Mouse (Mus musculus): ENCODE measurements at regions not wholly inside any gene's neighbourhood (a gene's known extent, or its start where the extent isn't known, plus 50 kb on each side); places are given as distances from the start of the nearest gene placed in this dataset.

DNA sequence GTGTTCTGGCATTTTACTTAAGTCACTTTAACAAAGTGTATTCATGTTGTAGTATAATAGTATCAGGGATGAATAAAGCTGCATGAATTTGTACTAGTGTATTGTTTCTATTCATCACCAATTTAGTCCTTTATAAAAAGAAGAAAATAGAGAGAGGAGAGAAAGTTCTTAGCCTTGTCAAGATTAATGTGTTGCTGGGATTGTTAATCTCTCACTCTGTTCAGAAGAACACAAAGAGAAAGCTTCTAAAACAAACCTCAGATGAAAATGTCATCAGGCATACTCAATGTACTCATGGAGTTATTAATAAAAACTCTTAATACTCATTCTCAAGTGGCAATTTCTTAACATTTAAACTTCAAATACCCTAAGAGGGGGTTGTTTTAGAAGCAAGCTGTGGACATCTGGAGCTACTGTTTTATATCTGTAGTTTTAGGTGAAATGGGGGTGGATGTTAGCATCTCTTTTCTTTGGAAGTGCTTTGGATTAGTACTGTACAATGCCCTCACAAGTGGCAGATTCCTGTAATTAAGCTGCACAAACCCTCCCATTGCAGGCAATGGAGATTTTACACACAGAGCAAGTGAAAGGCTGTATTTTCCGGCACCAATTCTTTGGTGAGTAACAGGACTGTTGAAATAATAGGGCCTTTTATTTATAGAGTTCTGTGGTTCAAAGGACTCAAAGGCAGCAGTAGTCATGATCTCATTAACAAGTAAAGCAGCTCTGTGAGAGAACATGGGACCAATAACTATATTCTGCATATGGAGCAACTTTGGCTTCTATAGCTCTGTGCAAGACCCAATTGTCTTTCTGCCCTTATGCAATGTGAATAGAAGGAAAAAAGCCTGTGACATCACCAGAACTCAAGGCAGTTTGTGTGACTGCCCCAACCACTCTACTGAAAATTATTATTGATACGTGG lies 273.4 kb upstream of the Epha5 start:
- ATAC-seq (replicated peaks), result peak; percentile 96
- Histone ChIP-seq H3K36me3 (no peaks in the 10 kb centered on the region), H3K27me3 (no peaks in the 10 kb centered on the region), H3K4me3 (no peak overlapping the region), H3K9ac (replicated peaks) (no peak overlapping the region), H3K9me3 (no peaks in the 10 kb centered on the region), H3K4me2 (replicated peaks) (no peak overlapping the region), H3K4me1 (no peaks in the 10 kb centered on the region), H3K27ac (replicated peaks) (no peak overlapping the region)
- 13% methylated on average over 2 of the region's 2 CpGs for WGBS

DNA sequence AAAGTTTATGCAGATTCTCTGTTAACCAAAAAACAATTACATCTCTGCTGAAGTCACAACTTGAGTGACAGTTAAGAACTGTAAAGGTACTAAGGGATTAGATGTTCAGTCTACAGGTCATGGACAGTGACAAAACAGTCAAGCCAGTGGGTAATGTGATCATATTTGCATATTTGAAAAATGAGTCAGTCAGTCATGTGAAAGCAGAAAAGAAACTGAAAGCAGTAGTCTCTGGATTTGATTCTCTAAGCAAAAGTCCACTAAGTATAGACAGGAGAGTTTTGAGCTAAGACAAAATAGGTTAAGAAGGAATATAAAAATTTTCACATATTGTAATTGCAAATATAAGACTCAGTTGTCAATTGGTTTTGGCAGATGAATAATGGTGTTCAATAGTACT lies 270.4 kb upstream of the Epha5 start:
- Histone ChIP-seq H3K4me2 (replicated peaks) (no peak overlapping the region), H3K36me3 (no peaks in the 10 kb centered on the region), H3K27me3 (no peaks in the 10 kb centered on the region), H3K9me3 (no peaks in the 10 kb centered on the region), H3K9ac (replicated peaks) (no peak overlapping the region), H3K4me3 (no peak overlapping the region), H3K27ac (replicated peaks) (no peak overlapping the region), H3K4me1 (no peaks in the 10 kb centered on the region)
- no peak for ATAC-seq (replicated peaks)

DNA sequence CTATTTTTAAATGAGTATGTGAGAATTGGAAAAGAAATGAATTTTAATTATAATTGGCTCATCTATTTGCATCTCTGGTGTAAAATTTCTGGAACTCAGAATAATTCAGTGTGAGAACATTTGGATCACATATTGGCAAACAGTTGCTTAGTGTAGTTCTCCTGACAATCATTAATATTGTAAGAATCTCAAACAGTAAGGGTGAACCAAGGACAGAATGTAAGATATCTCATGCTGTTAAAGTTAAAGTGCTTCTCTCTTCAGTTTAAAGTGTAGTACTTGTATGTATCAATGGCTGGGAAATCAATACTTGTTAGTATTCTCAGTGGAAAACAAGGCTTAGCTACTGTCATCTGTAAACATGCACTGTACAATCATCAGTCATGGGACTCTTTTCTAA lies 238.0 kb upstream of the Epha5 start:
- ATAC-seq (replicated peaks), result peak; percentile 64; the same call in 1 of the 2 replicates
- H3K9me3 ChIP-seq, result no peaks in the 10 kb centered on the region
- no peaks in the 10 kb centered on the region for H3K36me3 ChIP-seq
- no peak overlapping the region for H3K4me2 ChIP-seq (replicated peaks)
- H3K4me1 ChIP-seq, result peaks cover 7% of the 10 kb centered on the region
- no peak overlapping the region for H3K9ac ChIP-seq (replicated peaks)
- H3K27me3 ChIP-seq, result no peaks in the 10 kb centered on the region
- H3K4me3 ChIP-seq, result no peak overlapping the region
- H3K27ac ChIP-seq (replicated peaks), result no peak overlapping the region

DNA sequence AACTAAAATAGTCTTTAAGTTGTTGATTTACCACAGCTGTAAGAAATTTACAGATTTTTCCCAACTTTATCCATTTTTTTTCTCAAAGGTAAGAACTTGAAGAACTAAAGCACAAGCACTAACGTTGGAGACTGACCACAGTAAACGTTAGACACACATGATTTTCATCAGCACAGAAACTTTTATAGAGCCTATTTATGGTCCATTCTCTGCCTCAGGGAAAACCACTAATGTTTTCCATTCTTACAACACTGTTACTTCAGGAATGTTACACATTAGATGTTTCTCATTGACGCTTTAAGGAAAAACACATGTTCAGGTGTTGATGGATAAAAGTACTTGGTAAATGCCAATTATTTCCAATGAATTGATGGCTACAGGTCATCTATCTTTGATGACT lies 218.3 kb upstream of the Epha5 start:
- WGBS, result 88% methylated on average over 3 of the region's 3 CpGs
- Histone ChIP-seq H3K9me3 (no peaks in the 10 kb centered on the region), H3K27me3 (no peaks in the 10 kb centered on the region), H3K36me3 (no peaks in the 10 kb centered on the region), H3K9ac (replicated peaks) (no peak overlapping the region), H3K4me2 (replicated peaks) (no peak overlapping the region), H3K4me1 (peaks cover 4% of the 10 kb centered on the region; the same call in 1 of the 2 replicates), H3K4me3 (no peak overlapping the region), H3K27ac (replicated peaks) (no peak overlapping the region)
- ATAC-seq (replicated peaks), result no peak

DNA sequence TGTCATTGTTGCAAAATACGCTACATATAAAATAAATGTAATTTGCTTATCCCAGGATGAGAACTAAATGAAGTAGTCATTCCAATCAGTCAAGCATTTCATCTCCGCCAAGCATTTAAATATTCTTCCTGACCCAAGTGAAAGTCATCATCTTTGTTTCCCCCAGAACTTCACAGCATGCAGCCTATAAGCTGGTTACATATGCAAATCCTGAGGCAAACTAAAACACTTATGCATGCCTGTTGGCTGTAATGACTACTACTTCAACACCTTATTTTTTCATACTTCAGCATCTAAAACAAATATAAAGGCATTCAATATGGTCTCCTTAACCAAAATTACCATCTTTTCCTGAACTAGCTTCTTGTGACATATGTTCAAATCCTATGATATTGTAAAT lies 215.7 kb upstream of the Epha5 start:
- 58% methylated on average over 2 of the region's 2 CpGs for WGBS
- no peak overlapping the region for H3K4me2 ChIP-seq (replicated peaks)
- peaks cover 4% of the 10 kb centered on the region; the same call in 1 of the 2 replicates for H3K4me1 ChIP-seq
- no peak overlapping the region for H3K27ac ChIP-seq (replicated peaks)
- H3K9ac ChIP-seq (replicated peaks), result no peak overlapping the region
- no peaks in the 10 kb centered on the region for H3K9me3 ChIP-seq
- no peak overlapping the region for H3K4me3 ChIP-seq
- no peak for ATAC-seq (replicated peaks)
- no peaks in the 10 kb centered on the region for H3K27me3 ChIP-seq
- no peaks in the 10 kb centered on the region for H3K36me3 ChIP-seq

DNA sequence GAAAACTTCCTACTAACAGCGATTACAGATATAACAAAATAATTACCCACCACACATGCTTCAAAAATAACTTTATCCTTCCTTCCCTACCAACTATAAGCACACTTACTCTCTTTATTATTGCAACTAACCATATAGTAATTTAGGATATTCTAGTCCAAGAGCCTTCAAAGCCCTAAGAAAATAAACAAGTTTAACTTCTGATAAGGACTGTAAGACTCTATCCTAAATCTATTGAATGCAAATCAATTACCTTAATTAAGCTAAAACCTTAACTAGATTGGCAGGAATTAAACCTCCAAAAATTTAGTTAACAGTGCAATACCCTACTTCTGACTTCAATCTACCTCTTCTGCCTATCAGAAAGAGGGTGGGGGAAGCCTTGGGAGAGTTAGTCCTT lies 201.0 kb upstream of the Epha5 start:
- no peak for ATAC-seq (replicated peaks)
- no peaks in the 10 kb centered on the region for H3K36me3 ChIP-seq
- no peak overlapping the region for H3K4me3 ChIP-seq
- WGBS, result 98% methylated on average over 1 of the region's 1 CpGs
- no peak overlapping the region for H3K4me2 ChIP-seq (replicated peaks)
- H3K27ac ChIP-seq (replicated peaks), result no peak overlapping the region
- no peaks in the 10 kb centered on the region for H3K9me3 ChIP-seq
- no peaks in the 10 kb centered on the region for H3K4me1 ChIP-seq
- no peaks in the 10 kb centered on the region for H3K27me3 ChIP-seq
- no peak overlapping the region for H3K9ac ChIP-seq (replicated peaks)

DNA sequence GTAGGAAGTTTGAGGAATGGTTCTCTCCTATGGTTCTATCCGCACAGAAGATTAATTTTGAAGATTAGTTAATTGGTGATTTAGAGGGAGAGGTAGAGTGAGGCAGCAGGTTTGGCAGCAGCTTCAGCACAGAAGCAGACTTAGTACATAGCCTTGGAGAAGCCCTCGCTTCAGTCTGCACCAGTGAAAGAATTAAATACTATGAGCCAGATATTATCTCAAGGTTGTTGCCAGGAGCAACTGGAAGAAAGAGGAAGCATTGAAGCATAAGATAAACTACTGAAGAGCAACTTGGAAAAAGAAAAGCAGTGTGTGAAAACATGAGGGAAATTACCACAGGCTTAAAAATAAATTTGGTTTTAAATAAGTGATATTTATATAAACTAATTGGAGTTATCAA lies 191.5 kb upstream of the Epha5 start:
- Histone ChIP-seq H3K4me2 (replicated peaks) (no peak overlapping the region), H3K27me3 (no peaks in the 10 kb centered on the region), H3K27ac (replicated peaks) (no peak overlapping the region), H3K4me1 (no peaks in the 10 kb centered on the region), H3K36me3 (no peaks in the 10 kb centered on the region), H3K9me3 (no peaks in the 10 kb centered on the region), H3K9ac (replicated peaks) (no peak overlapping the region), H3K4me3 (no peak overlapping the region)
- 0 out of 2 replicates have a peak, but pooled peaks have one; percentile 60 for ATAC-seq (replicated peaks)
- 51% methylated on average over 2 of the region's 2 CpGs for WGBS

DNA sequence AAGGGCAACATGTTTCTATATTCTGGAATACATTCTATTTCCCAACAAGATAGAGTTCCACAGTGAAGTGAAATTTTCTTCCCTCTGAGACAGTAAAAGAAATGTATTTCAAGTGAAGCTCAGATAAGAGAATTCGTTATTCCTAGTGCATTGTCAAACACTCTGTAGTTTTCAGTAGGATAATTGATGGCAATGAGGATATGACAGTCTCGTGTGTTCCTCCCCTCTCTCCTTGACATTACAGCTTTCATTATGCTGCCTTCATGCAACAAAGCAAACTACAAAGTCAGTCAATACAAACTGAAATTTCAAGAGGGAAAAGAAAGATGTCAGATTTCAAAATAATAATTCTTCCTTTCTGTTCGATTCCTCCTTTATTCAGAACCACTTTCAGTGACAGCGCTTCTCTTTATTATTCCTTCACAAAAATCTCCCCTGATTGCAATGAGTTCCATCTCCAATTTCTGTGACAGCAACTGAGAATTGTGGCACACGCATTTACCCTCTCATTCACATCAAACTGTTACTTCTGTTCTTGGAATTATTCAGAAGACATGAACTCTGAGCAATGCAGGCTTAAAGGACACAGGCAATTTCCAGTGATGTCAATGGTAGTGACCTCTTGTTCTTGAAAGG lies 148.2 kb upstream of the Epha5 start:
- WGBS, result 73% methylated on average over 5 of the region's 5 CpGs
- H3K9me3 ChIP-seq, result peaks cover 4% of the 10 kb centered on the region; the same call in 1 of the 2 replicates
- no peak overlapping the region for H3K27ac ChIP-seq (replicated peaks)
- H3K4me1 ChIP-seq, result no peaks in the 10 kb centered on the region
- H3K27me3 ChIP-seq, result no peaks in the 10 kb centered on the region
- H3K4me3 ChIP-seq, result no peak overlapping the region
- 0 out of 2 replicates have a peak, but pooled peaks have one; percentile 41 for ATAC-seq (replicated peaks)
- H3K9ac ChIP-seq (replicated peaks), result no peak overlapping the region
- no peaks in the 10 kb centered on the region for H3K36me3 ChIP-seq
- H3K4me2 ChIP-seq (replicated peaks), result no peak overlapping the region

DNA sequence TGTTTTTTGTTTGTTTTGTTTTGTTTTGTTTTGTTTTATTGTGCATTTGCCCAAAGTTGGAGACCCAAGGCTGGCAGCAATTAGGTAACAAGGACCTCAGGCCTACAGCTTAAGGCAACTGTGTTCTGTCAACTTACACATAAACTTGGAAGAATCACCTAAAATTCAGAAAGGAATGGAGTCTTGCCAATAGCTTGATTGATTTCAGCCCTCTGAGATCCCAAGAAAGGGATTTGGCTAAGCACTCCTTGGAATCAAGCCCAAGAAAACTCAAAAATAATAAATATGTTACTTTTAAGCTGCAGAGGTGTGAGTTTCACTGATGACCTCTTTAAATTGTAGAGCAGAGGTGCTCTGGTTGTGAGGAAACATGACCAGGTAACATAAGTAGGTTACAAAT lies 102.7 kb upstream of the Epha5 start:
- Histone ChIP-seq H3K36me3 (no peaks in the 10 kb centered on the region), H3K4me2 (replicated peaks) (no peak overlapping the region), H3K4me3 (no peak overlapping the region), H3K9me3 (no peaks in the 10 kb centered on the region), H3K27me3 (no peaks in the 10 kb centered on the region), H3K4me1 (no peaks in the 10 kb centered on the region), H3K27ac (replicated peaks) (no peak overlapping the region), H3K9ac (replicated peaks) (no peak overlapping the region)
- ATAC-seq (replicated peaks), result no peak

DNA sequence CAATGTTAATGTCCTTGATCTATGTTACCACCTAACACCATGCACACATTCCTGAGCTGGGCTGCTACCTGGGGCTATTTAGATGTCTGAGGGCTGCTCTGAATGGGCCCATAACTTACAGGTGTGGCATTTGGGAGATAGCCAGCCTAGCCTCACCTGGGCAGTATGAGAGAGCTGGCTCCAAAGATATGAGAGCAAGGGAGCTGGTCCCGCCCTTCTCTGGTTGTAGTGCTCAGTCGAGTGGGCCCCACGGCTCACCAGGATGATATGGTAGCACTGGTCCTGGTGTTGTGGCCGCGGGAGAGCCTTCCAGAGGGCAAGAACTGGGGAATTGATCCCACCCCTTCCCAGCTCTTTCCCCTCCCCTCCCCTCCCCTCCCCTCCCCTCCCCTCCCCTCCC lies 93.0 kb upstream of the Epha5 start:
- ATAC-seq (replicated peaks), result no peak
- 82% methylated on average over 5 of the region's 5 CpGs for WGBS
- no peaks in the 10 kb centered on the region for H3K36me3 ChIP-seq
- no peak overlapping the region for H3K9ac ChIP-seq (replicated peaks)
- 0 out of 2 replicates have a peak, but pooled peaks cover 3% of the 10 kb centered on the region for H3K9me3 ChIP-seq
- no peaks in the 10 kb centered on the region for H3K27me3 ChIP-seq
- H3K4me3 ChIP-seq, result no peak overlapping the region
- H3K27ac ChIP-seq (replicated peaks), result no peak overlapping the region
- no peaks in the 10 kb centered on the region for H3K4me1 ChIP-seq
- H3K4me2 ChIP-seq (replicated peaks), result no peak overlapping the region

DNA sequence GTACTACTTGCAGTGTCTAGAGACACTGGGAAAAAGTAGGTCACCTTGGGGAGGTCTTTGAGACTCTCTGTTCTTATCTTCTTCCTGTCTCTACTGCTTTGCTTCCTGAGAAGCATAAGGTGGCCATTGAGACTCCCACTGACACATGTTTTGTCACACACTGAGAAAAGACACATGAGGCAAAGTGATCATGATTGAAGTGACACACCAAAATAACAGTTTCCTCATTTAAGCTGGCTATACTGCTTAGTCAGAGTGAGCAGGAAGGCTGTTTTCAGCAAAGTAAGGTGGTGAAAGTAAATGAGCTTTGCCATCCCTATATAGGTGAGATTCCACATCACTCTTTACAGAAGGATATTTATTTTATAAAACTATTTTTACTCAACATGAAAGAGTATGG lies 63.8 kb upstream of the Epha5 start:
- Histone ChIP-seq H3K4me3 (no peak overlapping the region), H3K27me3 (no peaks in the 10 kb centered on the region), H3K9me3 (no peaks in the 10 kb centered on the region), H3K27ac (replicated peaks) (no peak overlapping the region), H3K4me2 (replicated peaks) (no peak overlapping the region), H3K4me1 (no peaks in the 10 kb centered on the region), H3K36me3 (no peaks in the 10 kb centered on the region), H3K9ac (replicated peaks) (no peak overlapping the region)
- no peak for ATAC-seq (replicated peaks)
